Mouse (Mus musculus): Measurements from ENCODE around the gene Fgr.

- TF ChIP-seq CTCF (IDR thresholded peaks at IDR 0.05; ENCODE audit: borderline replicate concordance, insufficient read depth, low read depth, low read length) (no peak), POLR2A (IDR thresholded peaks at IDR 0.05; ENCODE audit: borderline replicate concordance, insufficient read depth, low read length) (no peak)
Measured at GRCm38 (mm10) chr4:133022217-133022616, 48.3 kb downstream of the Fgr start.
